Mouse (Mus musculus) liver, adult 2 months (tissue): ENCODE data around the gene Nrxn3. TPM values are rescaled to one million over a fixed set of nuclear protein-coding genes. Genes with fewer than 3 reads are reported as not detected.

ENCODE experiments used
- DNase-seq: peaks from one replicate; pipeline ENCODE4 v3.0.0-alpha.2; 2011; ENCODE audit warnings: low read depth, low spot score; ENCODE audit errors: extremely low read depth
- H3K27ac ChIP-seq: fragments of 200-500 bp; replicated peaks from 2 replicates; pipeline ENCODE4 v1.5.1; 2012; ENCODE audit warnings: low read depth, mild to moderate bottlenecking, control low read depth, inconsistent platforms, low read length; ENCODE audit not compliant: insufficient read depth
- H3K27me3 ChIP-seq: fragments of 200-500 bp; 2 replicates; pipeline ENCODE4 v1.6.1; 2012; ENCODE audit warnings: mild to moderate bottlenecking, moderate library complexity, low read length, inconsistent platforms; ENCODE audit not compliant: control insufficient read depth, insufficient read depth
- H3K36me3 ChIP-seq: fragments of 200-500 bp; 2 replicates; pipeline ENCODE4 v1.6.1; 2012; ENCODE audit warnings: low read length, inconsistent platforms; ENCODE audit not compliant: control insufficient read depth, insufficient read depth
- H3K4me1 ChIP-seq: fragments of 200-500 bp; 2 replicates; pipeline ENCODE4 v1.6.1; 2011; ENCODE audit warnings: low read length; ENCODE audit not compliant: control insufficient read depth, insufficient read depth
- H3K4me3 ChIP-seq: fragments of 200-500 bp; 2 replicates; pipeline ENCODE4 v1.5.1; 2011; ENCODE audit warnings: low read depth, mild to moderate bottlenecking, control low read depth, low read length, moderate library complexity; ENCODE audit not compliant: insufficient read depth
- H3K79me2 ChIP-seq: fragments of 200-500 bp; 2 replicates; pipeline ENCODE4 v1.6.1; 2012; ENCODE audit warnings: inconsistent platforms, mild to moderate bottlenecking, low read length, moderate library complexity; ENCODE audit not compliant: control insufficient read depth, insufficient read depth
- H3K9ac ChIP-seq: fragments of 200-500 bp; 2 replicates; pipeline ENCODE4 v1.6.1; 2012; ENCODE audit warnings: low read depth, mild to moderate bottlenecking, control low read depth, inconsistent platforms, low read length
- CTCF ChIP-seq: fragments of 200-500 bp; IDR thresholded peaks from 2 replicates; pipeline ENCODE4 v1.5.1; 2011; ENCODE audit warnings: low read depth, low read length, control low read depth
- POLR2A ChIP-seq: fragments of 200-500 bp; IDR thresholded peaks from 2 replicates; pipeline ENCODE4 v1.6.1; 2011; ENCODE audit warnings: low read length, control low read depth; ENCODE audit not compliant: insufficient read depth; ENCODE audit errors: extremely low read depth
- WGBS: fragments of 180-500 bp; shearing (Covaris S2); methylation state at CpG from one replicate; pipeline ENCODE4 v1.1.7; 2018; 5-methylcytosine and 5-hydroxymethylcytosine counted together
- polyA plus RNA-seq: library from polyadenylated mRNA; depleted of rRNA; stranded (reverse); fragments of >200 nt; gene quantifications from 2 replicates; pipeline ENCODE4 v1.2.3, GENCODE M21; 2012
- total RNA-seq: library from RNA; depleted of rRNA; stranded (reverse); fragments of >200 nt; gene quantifications from 2 replicates; pipeline ENCODE4 v1.2.3, GENCODE M21; 2014

Gene Nrxn3
- total and polyA plus RNA-seq, 2 experiments, result 0.18 to 0.31 TPM

DNA sequence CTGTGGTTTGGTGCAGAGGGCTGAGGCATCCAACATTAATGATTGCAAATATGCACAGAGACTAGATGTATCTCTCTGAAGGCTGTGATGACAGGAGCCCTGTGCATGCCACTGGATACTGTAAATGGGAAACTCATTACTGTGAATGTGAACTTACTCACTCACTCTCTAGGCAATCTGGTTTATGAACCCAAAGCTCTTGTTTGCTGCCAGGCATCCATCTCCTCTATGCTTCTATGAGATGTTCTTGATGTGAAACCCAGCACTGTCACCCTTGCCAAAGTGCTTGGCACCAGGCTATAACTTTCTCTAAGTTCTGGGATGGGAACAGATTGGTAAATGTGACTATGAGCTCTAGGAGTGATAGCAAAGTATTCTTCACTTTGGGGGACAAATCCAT lies 317.5 kb downstream of the Nrxn3 start:
- no peak for DNase-seq
- Histone ChIP-seq H3K4me3 (no peak overlapping the region), H3K36me3 (no peaks in the 10 kb centered on the region), H3K4me1 (no peaks in the 10 kb centered on the region), H3K27me3 (no peaks in the 10 kb centered on the region), H3K9ac (no peak overlapping the region), H3K27ac (no peak overlapping the region), H3K79me2 (no peaks in the 10 kb centered on the region)
- no peak for TF ChIP-seq POLR2A

- H3K27me3 ChIP-seq, result no peaks in the 10 kb centered on the region
Observed at GRCm38 (mm10) chr12:89041429-89042107, 318.9 kb downstream of the Nrxn3 start.

GRCm38 (mm10) chr12:89049279-89049678 lies 326.6 kb downstream of the Nrxn3 start:
- DNase-seq, result no peak
- WGBS, result 50% methylated on average over 3 of the region's 3 CpGs
- no peaks in the 10 kb centered on the region for H3K79me2 ChIP-seq
- no peaks in the 10 kb centered on the region for H3K4me1 ChIP-seq
- no peak overlapping the region for H3K27ac ChIP-seq
- H3K36me3 ChIP-seq, result no peaks in the 10 kb centered on the region
- no peaks in the 10 kb centered on the region for H3K27me3 ChIP-seq
- no peak overlapping the region for H3K9ac ChIP-seq
- H3K4me3 ChIP-seq, result no peak overlapping the region
- TF ChIP-seq POLR2A, result no peak
- TF ChIP-seq CTCF, result no peak

More at GRCm38 (mm10) chr12:89041429-89042107, 318.9 kb downstream of the Nrxn3 start:
- H3K4me3 ChIP-seq, result no peak overlapping the region
- no peak overlapping the region for H3K27ac ChIP-seq
- DNase-seq, result no peak
- no peak overlapping the region for H3K9ac ChIP-seq
- TF ChIP-seq CTCF (no peak), POLR2A (no peak)
- no peaks in the 10 kb centered on the region for H3K36me3 ChIP-seq
- no peaks in the 10 kb centered on the region for H3K4me1 ChIP-seq
- no peaks in the 10 kb centered on the region for H3K79me2 ChIP-seq
- WGBS, result 65% methylated on average over 2 of the region's 2 CpGs

DNA sequence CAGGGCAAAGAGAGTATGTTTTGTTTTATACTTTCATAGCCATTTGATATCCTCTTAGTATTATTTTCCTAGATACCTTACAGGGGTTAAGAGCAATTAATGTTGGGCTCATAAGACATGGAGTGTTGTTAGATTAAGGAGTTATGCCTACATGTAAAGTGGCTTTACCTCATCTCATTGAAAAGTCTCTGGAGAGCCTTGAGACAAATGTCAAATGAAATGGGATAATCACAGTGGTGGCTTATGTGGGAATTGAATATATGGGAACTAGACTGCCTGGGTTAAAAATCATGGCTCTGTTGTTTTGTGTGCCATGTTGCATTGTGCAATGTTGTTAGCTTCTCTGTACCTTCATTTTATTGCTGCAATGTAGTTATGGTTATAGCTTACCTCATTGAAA lies 327.0 kb downstream of the Nrxn3 start:
- Histone ChIP-seq H3K4me3 (no peak overlapping the region), H3K79me2 (no peaks in the 10 kb centered on the region), H3K36me3 (no peaks in the 10 kb centered on the region), H3K4me1 (no peaks in the 10 kb centered on the region), H3K27ac (no peak overlapping the region), H3K9ac (no peak overlapping the region), H3K27me3 (no peaks in the 10 kb centered on the region)
- no peak for DNase-seq
- TF ChIP-seq CTCF, result no peak
- TF ChIP-seq POLR2A, result no peak

DNA sequence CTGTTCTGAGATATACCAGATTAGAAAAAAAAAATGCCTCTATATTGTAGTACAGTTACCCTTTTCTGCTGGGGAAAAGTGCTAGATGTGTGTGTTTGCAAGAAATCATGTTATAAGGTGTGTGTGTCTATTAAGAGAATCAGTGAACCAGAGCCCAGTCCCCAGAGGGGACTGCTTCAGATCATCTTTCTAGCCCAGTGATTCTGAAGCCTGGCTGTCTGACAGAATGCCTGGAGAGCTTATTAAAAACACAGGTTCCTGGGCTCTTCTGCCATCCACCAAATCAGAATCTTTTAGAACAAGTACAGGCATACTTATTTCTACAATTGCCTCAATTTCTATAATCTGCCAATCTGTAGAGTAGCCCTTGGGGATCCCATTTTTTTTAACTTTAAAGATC lies 349.8 kb downstream of the Nrxn3 start:
- no peaks in the 10 kb centered on the region for H3K79me2 ChIP-seq
- no peak overlapping the region for H3K4me3 ChIP-seq
- H3K27me3 ChIP-seq, result no peaks in the 10 kb centered on the region
- no peak for DNase-seq
- H3K36me3 ChIP-seq, result no peaks in the 10 kb centered on the region
- no peak for TF ChIP-seq POLR2A
- TF ChIP-seq CTCF, result no peak
- H3K9ac ChIP-seq, result no peak overlapping the region
- H3K27ac ChIP-seq, result no peak overlapping the region
- H3K4me1 ChIP-seq, result no peaks in the 10 kb centered on the region

DNA sequence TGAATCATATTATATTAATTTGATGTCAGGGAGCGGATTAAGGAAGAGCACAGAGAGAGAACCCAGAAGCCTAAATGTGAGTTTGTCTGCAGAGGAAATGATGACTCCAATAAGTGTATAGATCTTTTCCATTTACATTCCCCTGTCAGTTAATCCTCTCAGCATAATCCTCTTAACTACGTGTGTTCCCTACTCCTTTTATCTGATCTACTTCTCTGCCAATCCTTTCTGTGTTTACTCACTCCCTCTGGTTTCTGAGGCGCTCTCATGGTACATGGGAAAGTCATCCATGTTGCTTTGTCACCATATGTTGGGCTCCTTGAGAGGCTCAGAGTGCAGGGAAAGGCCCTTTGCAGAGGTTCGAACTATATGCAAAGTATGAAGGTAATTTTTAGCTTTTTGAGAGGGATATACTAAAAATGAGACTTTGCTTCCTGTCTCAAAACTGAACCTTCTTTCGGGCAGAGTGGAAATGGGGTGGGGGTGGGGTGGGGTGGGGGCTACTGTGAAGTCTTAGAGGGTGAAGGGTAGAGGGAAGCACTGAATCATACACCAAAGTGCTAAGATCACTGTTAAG lies 350.6 kb downstream of the Nrxn3 start:
- Histone ChIP-seq H3K27me3 (no peaks in the 10 kb centered on the region), H3K9ac (no peak overlapping the region), H3K27ac (no peak overlapping the region), H3K79me2 (no peaks in the 10 kb centered on the region), H3K36me3 (no peaks in the 10 kb centered on the region), H3K4me3 (no peak overlapping the region), H3K4me1 (no peaks in the 10 kb centered on the region)
- TF ChIP-seq CTCF (no peak), POLR2A (no peak)
- WGBS, result 59% methylated on average over 5 of the region's 5 CpGs
- no peak for DNase-seq
